Mouse (Mus musculus) hindbrain, embryonic 12.5 days (tissue): ENCODE results near the gene Dapk2. TPM values are rescaled to one million over a fixed set of nuclear protein-coding genes. Genes with fewer than 3 reads are reported as not detected.

Experiments
- ATAC-seq: fragments of 200-750 bp; cut with Nextera tagmentation; 2 replicates; pipeline ENCODE4 v1.8.0; 2017; ENCODE audit warnings: moderate TSS enrichment; ENCODE audit not compliant: low FRiP score
- H3K27ac ChIP-seq: fragments of 300-500 bp; sonication (generic); 2 replicates; pipeline ENCODE4 v1.5.1; 2016; ENCODE audit warnings: mild to moderate bottlenecking
- H3K27me3 ChIP-seq: fragments of 300-500 bp; sonication (generic); 2 replicates; pipeline ENCODE4 v1.6.1; 2016; ENCODE audit warnings: mild to moderate bottlenecking
- H3K36me3 ChIP-seq: fragments of 300-500 bp; sonication (generic); 2 replicates; pipeline ENCODE4 v1.6.1; 2016; ENCODE audit warnings: mild to moderate bottlenecking
- H3K4me1 ChIP-seq: fragments of 300-500 bp; sonication (generic); 2 replicates; pipeline ENCODE4 v1.6.1; 2016
- H3K4me2 ChIP-seq: fragments of 300-500 bp; sonication (generic); replicated peaks from 2 replicates; pipeline ENCODE4 v1.6.1; 2016; ENCODE audit warnings: mild to moderate bottlenecking
- H3K4me3 ChIP-seq: fragments of 300-500 bp; sonication (generic); 2 replicates; pipeline ENCODE4 v1.5.1; 2016; ENCODE audit warnings: mild to moderate bottlenecking
- H3K9ac ChIP-seq: fragments of 300-500 bp; sonication (generic); 2 replicates; pipeline ENCODE4 v1.6.1; 2016; ENCODE audit warnings: mild to moderate bottlenecking, moderate library complexity
- H3K9me3 ChIP-seq: fragments of 300-500 bp; sonication (generic); replicated peaks from 2 replicates; pipeline ENCODE4 v1.6.1; 2016; ENCODE audit warnings: mild to moderate bottlenecking
- WGBS: fragments of 180-500 bp; shearing (Covaris S2); methylation state at CpG from one replicate; pipeline ENCODE4 v1.1.7; 2016; 5-methylcytosine and 5-hydroxymethylcytosine counted together
- polyA plus RNA-seq: library from polyadenylated mRNA; unstranded; fragments of >200 nt; fragmentation: Nextera tagmentation; extraction: Ambion mirVana; gene quantifications from 2 replicates; pipeline ENCODE4 v1.2.1, GENCODE M21; 2016

Dapk2 gene
- polyA plus RNA-seq, 1 experiment from 2014 or later, result 3.7 TPM

GRCm38 (mm10) chr9:66153594-66153993 lies 4.4 kb upstream of the Dapk2 start:
- Histone ChIP-seq H3K36me3 (no peaks in the 10 kb centered on the region), H3K4me2 (no peak overlapping the region), H3K4me3 (no peak overlapping the region), H3K9ac (no peak overlapping the region), H3K9me3 (no peaks in the 10 kb centered on the region), H3K4me1 (peaks cover 8% of the 10 kb centered on the region; the same call in 1 of the 2 replicates), H3K27ac (no peak overlapping the region), H3K27me3 (peaks cover 26% of the 10 kb centered on the region)
- no peak for ATAC-seq
- WGBS, result 87% methylated on average over 6 of the region's 6 CpGs

GRCm38 (mm10) chr9:66154013-66154412 lies 4.0 kb upstream of the Dapk2 start:
- WGBS, result 94% methylated on average over 9 of the region's 9 CpGs
- ATAC-seq, result no peak
- peaks cover 30% of the 10 kb centered on the region for H3K27me3 ChIP-seq
- H3K9me3 ChIP-seq, result no peaks in the 10 kb centered on the region
- H3K4me1 ChIP-seq, result peaks cover 8% of the 10 kb centered on the region; the same call in 1 of the 2 replicates
- H3K4me3 ChIP-seq, result no peak overlapping the region
- no peak overlapping the region for H3K27ac ChIP-seq
- no peak overlapping the region for H3K4me2 ChIP-seq
- no peak overlapping the region for H3K9ac ChIP-seq
- no peaks in the 10 kb centered on the region for H3K36me3 ChIP-seq

GRCm38 (mm10) chr9:66155534-66155933 lies 2.5 kb upstream of the Dapk2 start:
- Histone ChIP-seq H3K36me3 (no peaks in the 10 kb centered on the region), H3K27ac (no peak overlapping the region), H3K4me3 (no peak overlapping the region), H3K9me3 (no peaks in the 10 kb centered on the region), H3K27me3 (peaks cover 38% of the 10 kb centered on the region), H3K9ac (no peak overlapping the region), H3K4me1 (peaks cover 8% of the 10 kb centered on the region; the same call in 1 of the 2 replicates), H3K4me2 (no peak overlapping the region)
- ATAC-seq, result no peak
- WGBS, result 78% methylated on average over 1 of the region's 1 CpGs

- Histone ChIP-seq H3K4me3 (no peak overlapping the region), H3K27me3 (peaks cover 30% of the 10 kb centered on the region), H3K9me3 (no peaks in the 10 kb centered on the region), H3K36me3 (no peaks in the 10 kb centered on the region), H3K9ac (no peak overlapping the region), H3K4me1 (peaks cover 8% of the 10 kb centered on the region; the same call in 1 of the 2 replicates), H3K27ac (no peak overlapping the region), H3K4me2 (no peak overlapping the region)
- ATAC-seq, result no peak
- WGBS, result 87% methylated on average over 6 of the region's 6 CpGs
Observed at GRCm38 (mm10) chr9:66158885-66159430, 935 bp downstream of the Dapk2 start.

DNA sequence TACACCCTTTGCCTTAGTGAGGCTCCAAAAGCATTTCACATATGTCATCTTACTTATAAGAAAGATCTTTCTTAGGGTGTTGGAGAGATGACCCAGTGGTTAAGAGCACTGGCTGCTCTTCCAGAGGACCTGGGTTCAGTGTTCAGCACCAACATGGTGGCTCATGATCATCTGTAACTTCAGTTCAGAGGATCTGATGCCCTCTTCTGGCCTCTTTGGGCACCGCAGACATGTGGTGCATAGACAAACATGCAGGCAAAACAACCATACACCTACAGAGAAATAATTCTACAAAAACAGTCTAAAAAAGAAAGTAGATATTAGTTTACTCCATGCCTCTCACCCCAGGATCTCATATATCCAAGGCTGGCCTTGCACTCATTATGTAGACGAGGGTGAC lies 2.1 kb downstream of the Dapk2 start:
- peaks cover 30% of the 10 kb centered on the region for H3K27me3 ChIP-seq
- ATAC-seq, result no peak
- WGBS, result 100% methylated on average over 2 of the region's 2 CpGs
- H3K4me3 ChIP-seq, result no peak overlapping the region
- H3K9ac ChIP-seq, result no peak overlapping the region
- H3K9me3 ChIP-seq, result no peaks in the 10 kb centered on the region
- no peak overlapping the region for H3K4me2 ChIP-seq
- H3K4me1 ChIP-seq, result peaks cover 8% of the 10 kb centered on the region; the same call in 1 of the 2 replicates
- H3K36me3 ChIP-seq, result no peaks in the 10 kb centered on the region
- H3K27ac ChIP-seq, result no peak overlapping the region

- H3K9me3 ChIP-seq, result no peaks in the 10 kb centered on the region
- WGBS, result 87% methylated on average over 9 of the region's 9 CpGs
- H3K4me1 ChIP-seq, result peaks cover 8% of the 10 kb centered on the region
Observed at GRCm38 (mm10) chr9:66162995-66163394, 5.0 kb downstream of the Dapk2 start.

DNA sequence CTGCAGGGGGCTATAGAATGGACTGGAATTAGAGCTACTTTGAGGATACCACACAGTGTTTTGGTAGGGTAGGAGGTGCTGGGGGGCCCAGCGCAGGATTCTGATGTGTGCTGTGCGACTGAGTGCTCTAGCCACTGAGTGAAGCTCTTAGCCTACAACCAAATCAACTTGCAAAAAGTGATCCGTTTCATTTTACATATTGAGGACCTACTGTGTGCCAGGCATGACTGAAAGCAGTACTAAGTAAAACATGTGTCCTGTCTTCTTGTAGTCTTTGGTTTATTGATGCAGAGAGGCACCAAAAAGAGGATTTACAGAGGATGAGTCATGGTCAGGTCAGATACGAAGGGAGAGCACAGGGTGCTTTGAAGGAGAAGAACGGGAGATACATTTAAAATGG lies 9.2 kb downstream of the Dapk2 start:
- ATAC-seq, result no peak
- H3K9me3 ChIP-seq, result no peaks in the 10 kb centered on the region
- WGBS, result 89% methylated on average over 5 of the region's 5 CpGs
- no peaks in the 10 kb centered on the region for H3K27me3 ChIP-seq
- no peak overlapping the region for H3K27ac ChIP-seq
- H3K4me3 ChIP-seq, result no peak overlapping the region
- H3K9ac ChIP-seq, result no peak overlapping the region
- H3K36me3 ChIP-seq, result no peaks in the 10 kb centered on the region
- H3K4me2 ChIP-seq, result no peak overlapping the region
- peaks cover 19% of the 10 kb centered on the region for H3K4me1 ChIP-seq

More at GRCm38 (mm10) chr9:66162995-66163394, 5.0 kb downstream of the Dapk2 start:
- Histone ChIP-seq H3K9ac (no peak overlapping the region), H3K4me2 (no peak overlapping the region), H3K27ac (no peak overlapping the region), H3K4me3 (no peak overlapping the region), H3K36me3 (no peaks in the 10 kb centered on the region), H3K27me3 (peaks cover 17% of the 10 kb centered on the region)
- ATAC-seq, result no peak

DNA sequence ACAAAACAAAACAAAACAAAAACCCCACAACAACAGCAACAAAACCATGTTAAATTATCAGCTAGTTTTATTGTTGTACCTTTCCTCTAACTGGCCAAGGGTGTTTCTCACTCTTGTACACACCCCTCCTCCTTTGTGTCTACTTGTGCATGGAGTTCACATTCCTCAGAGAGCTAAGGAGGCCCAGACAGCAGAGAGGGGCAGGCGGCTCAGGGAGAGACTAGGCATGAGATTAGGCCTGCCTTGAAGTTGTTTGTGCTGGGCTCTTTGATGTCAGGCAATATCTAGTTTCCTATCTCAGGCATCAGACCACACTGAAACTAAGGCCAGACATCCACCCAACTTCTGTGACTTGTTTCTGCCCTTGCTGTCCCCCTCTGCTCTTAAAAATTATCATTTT lies 10.2 kb downstream of the Dapk2 start:
- Histone ChIP-seq H3K27me3 (no peaks in the 10 kb centered on the region), H3K4me1 (peaks cover 19% of the 10 kb centered on the region), H3K4me2 (no peak overlapping the region), H3K27ac (no peak overlapping the region), H3K9ac (no peak overlapping the region), H3K36me3 (no peaks in the 10 kb centered on the region), H3K9me3 (no peaks in the 10 kb centered on the region), H3K4me3 (no peak overlapping the region)
- no peak for ATAC-seq
- 6% methylated on average over 1 of the region's 1 CpGs for WGBS

- H3K27me3 ChIP-seq, result no peaks in the 10 kb centered on the region
- peak; percentile 79 for ATAC-seq
- 9% methylated on average over 5 of the region's 5 CpGs for WGBS
- no peaks in the 10 kb centered on the region for H3K36me3 ChIP-seq
- H3K9me3 ChIP-seq, result no peaks in the 10 kb centered on the region
- H3K27ac ChIP-seq, result 0 out of 2 replicates have a peak overlapping the region, but pooled peaks have one; percentile 44
- H3K4me1 ChIP-seq, result peaks cover 18% of the 10 kb centered on the region
- H3K4me3 ChIP-seq, result no peak overlapping the region
- no peak overlapping the region for H3K4me2 ChIP-seq
- H3K9ac ChIP-seq, result no peak overlapping the region
Observed at GRCm38 (mm10) chr9:66170506-66170905, 12.5 kb downstream of the Dapk2 start.

- Histone ChIP-seq H3K4me3 (no peak overlapping the region), H3K27me3 (no peaks in the 10 kb centered on the region), H3K4me1 (peaks cover 14% of the 10 kb centered on the region), H3K36me3 (no peaks in the 10 kb centered on the region), H3K9ac (no peak overlapping the region), H3K9me3 (no peaks in the 10 kb centered on the region), H3K27ac (no peak overlapping the region), H3K4me2 (no peak overlapping the region)
- 53% methylated on average over 12 of the region's 12 CpGs for WGBS
- no peak for ATAC-seq
Observed at GRCm38 (mm10) chr9:66171275-66171921, 13.4 kb downstream of the Dapk2 start.

DNA sequence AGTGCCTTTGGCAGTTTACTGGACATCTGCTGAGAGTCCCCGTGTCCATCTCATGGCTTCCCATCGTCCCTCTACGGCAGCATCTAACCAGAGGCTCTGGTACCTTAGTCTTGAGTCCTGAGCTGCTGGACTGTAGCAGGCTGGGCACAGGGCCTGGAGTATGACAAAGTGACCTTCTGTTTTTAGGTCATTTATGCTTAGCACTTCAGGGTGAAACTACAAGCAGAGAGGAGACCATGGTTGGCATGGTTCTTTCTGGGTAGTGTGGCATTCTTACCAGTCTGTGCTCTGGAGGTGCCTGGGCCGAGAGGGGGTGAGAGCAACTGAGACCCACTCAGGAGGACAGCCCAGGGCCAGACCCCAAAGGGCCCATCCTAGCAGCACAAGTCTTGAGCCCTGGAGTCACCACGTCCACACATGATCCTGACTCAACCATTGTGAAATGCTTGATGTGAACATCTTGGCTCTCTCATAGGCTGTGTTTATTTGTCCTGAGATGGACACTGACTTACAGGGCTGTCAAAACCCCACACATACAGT lies 15.4 kb downstream of the Dapk2 start:
- H3K4me2 ChIP-seq, result no peak overlapping the region
- H3K27ac ChIP-seq, result no peak overlapping the region
- H3K9me3 ChIP-seq, result no peaks in the 10 kb centered on the region
- no peak for ATAC-seq
- no peaks in the 10 kb centered on the region for H3K27me3 ChIP-seq
- H3K4me3 ChIP-seq, result no peak overlapping the region
- no peaks in the 10 kb centered on the region for H3K36me3 ChIP-seq
- WGBS, result 95% methylated on average over 5 of the region's 5 CpGs
- no peak overlapping the region for H3K9ac ChIP-seq
- peaks cover 14% of the 10 kb centered on the region for H3K4me1 ChIP-seq

GRCm38 (mm10) chr9:66174985-66175384 lies 17.0 kb downstream of the Dapk2 start:
- ATAC-seq, result no peak
- WGBS, result 76% methylated on average over 3 of the region's 3 CpGs
- H3K9me3 ChIP-seq, result no peaks in the 10 kb centered on the region
- no peaks in the 10 kb centered on the region for H3K27me3 ChIP-seq
- no peaks in the 10 kb centered on the region for H3K36me3 ChIP-seq
- H3K9ac ChIP-seq, result no peak overlapping the region
- no peak overlapping the region for H3K4me3 ChIP-seq
- H3K4me1 ChIP-seq, result peaks cover 13% of the 10 kb centered on the region
- no peak overlapping the region for H3K4me2 ChIP-seq
- no peak overlapping the region for H3K27ac ChIP-seq

- H3K4me3 ChIP-seq, result no peak overlapping the region
- no peak for ATAC-seq
- no peaks in the 10 kb centered on the region for H3K9me3 ChIP-seq
- no peak overlapping the region for H3K27ac ChIP-seq
- H3K36me3 ChIP-seq, result no peaks in the 10 kb centered on the region
- no peaks in the 10 kb centered on the region for H3K4me1 ChIP-seq
- H3K4me2 ChIP-seq, result no peak overlapping the region
- no peaks in the 10 kb centered on the region for H3K27me3 ChIP-seq
- 25% methylated on average over 1 of the region's 1 CpGs for WGBS
- H3K9ac ChIP-seq, result no peak overlapping the region
Observed at GRCm38 (mm10) chr9:66177975-66178374, 20.0 kb downstream of the Dapk2 start.
